Mouse (Mus musculus) E14TG2a.4 (cell line): ENCODE results near the gene Bmp2k.
"Not testable (repeated sequence)": the region's sequence is repeated elsewhere in the genome, so short reads cannot be mapped to it uniquely, and the experiment has no call there.

Source experiments
- H3K27me3 ChIP-seq: 2 replicates; pipeline ENCODE4 v1.6.1; 2014; ENCODE audit warnings: low read length, control low read depth; ENCODE audit not compliant: insufficient read depth
- H3K36me3 ChIP-seq: 2 replicates; pipeline ENCODE4 v1.6.1; 2014; ENCODE audit warnings: low read length, control low read depth; ENCODE audit not compliant: insufficient read depth
- H3K4me1 ChIP-seq: replicated peaks from 2 replicates; pipeline ENCODE4 v1.6.1; 2014; ENCODE audit warnings: low read depth, low read length, control low read depth
- H3K4me3 ChIP-seq: replicated peaks from 2 replicates; pipeline ENCODE4 v1.5.1; 2014; ENCODE audit warnings: mild to moderate bottlenecking, low read length
- H3K9me3 ChIP-seq: 2 replicates; pipeline ENCODE4 v1.6.1; 2014; ENCODE audit warnings: low read length, control low read depth
- CTCF ChIP-seq: conservative IDR thresholded peaks from 2 replicates; pipeline ENCODE4 v1.5.1; 2014; ENCODE audit warnings: low read length
- NANOG ChIP-seq: IDR thresholded peaks from 2 replicates; pipeline ENCODE4 v1.6.1; 2014; ENCODE audit warnings: borderline replicate concordance, low read length, mixed read lengths
- POU5F1 ChIP-seq: IDR thresholded peaks from 2 replicates; pipeline ENCODE4 v1.6.1; 2014; ENCODE audit warnings: low read length, borderline replicate concordance

Bmp2k gene

GRCm38 (mm10) chr5:97016842-97017577 lies 19.5 kb downstream of the Bmp2k start:
- Histone ChIP-seq H3K4me3 (no peak overlapping the region), H3K9me3 (peaks cover 12% of the 10 kb centered on the region), H3K27me3 (no peaks in the 10 kb centered on the region), H3K36me3 (no peaks in the 10 kb centered on the region), H3K4me1 (peaks cover 19% of the 10 kb centered on the region; the same call in 1 of the 2 replicates)
- no peak for TF ChIP-seq NANOG
- TF ChIP-seq POU5F1, result no peak
- no peak for TF ChIP-seq CTCF

- H3K27me3 ChIP-seq, result no peaks in the 10 kb centered on the region
- TF ChIP-seq CTCF, result no peak
- TF ChIP-seq POU5F1, result no peak
- H3K9me3 ChIP-seq, result peaks cover 12% of the 10 kb centered on the region
- no peaks in the 10 kb centered on the region for H3K4me1 ChIP-seq
- no peak overlapping the region for H3K4me3 ChIP-seq
- H3K36me3 ChIP-seq, result no peaks in the 10 kb centered on the region
These were observed 25.1 kb downstream of the Bmp2k start for GRCm38 (mm10) chr5:97022305-97023278.

DNA sequence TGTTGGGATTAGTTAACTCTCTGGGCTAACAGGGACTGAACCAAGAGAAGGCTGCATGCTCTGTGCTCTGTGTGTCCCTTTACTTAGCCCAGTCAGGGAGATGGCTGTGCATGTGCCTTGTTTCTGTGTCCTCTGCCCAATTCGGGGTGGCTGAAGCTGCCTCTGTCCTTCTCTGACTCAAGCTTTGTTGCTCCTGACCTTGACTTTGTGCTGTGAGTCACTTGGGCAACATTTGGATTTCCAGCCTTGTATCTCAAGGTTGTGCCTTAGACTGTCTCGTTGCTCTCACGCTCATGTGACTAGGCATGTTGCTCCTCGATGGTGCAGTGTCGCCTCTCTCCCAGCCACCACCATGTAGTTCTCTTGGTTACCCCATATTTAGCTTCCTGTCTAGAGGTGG lies 27.3 kb downstream of the Bmp2k start:
- no peaks in the 10 kb centered on the region for H3K9me3 ChIP-seq
- H3K4me3 ChIP-seq, result no peak overlapping the region
- no peaks in the 10 kb centered on the region for H3K27me3 ChIP-seq
- TF ChIP-seq NANOG, result no peak
- no peak for TF ChIP-seq POU5F1
- TF ChIP-seq CTCF, result no peak
- H3K36me3 ChIP-seq, result no peaks in the 10 kb centered on the region
- no peaks in the 10 kb centered on the region for H3K4me1 ChIP-seq

- Histone ChIP-seq H3K4me1 (no peaks in the 10 kb centered on the region), H3K4me3 (no peak overlapping the region), H3K27me3 (no peaks in the 10 kb centered on the region), H3K36me3 (no peaks in the 10 kb centered on the region), H3K9me3 (no peaks in the 10 kb centered on the region)
- TF ChIP-seq POU5F1 (no peak), CTCF (no peak), NANOG (no peak)
These were observed 28.2 kb downstream of the Bmp2k start for GRCm38 (mm10) chr5:97025650-97026049.

- no peaks in the 10 kb centered on the region for H3K4me1 ChIP-seq
- no peak overlapping the region for H3K4me3 ChIP-seq
- no peaks in the 10 kb centered on the region for H3K36me3 ChIP-seq
- H3K27me3 ChIP-seq, result no peaks in the 10 kb centered on the region
- no peaks in the 10 kb centered on the region for H3K9me3 ChIP-seq
- no peak for TF ChIP-seq POU5F1
- TF ChIP-seq NANOG, result no peak
- TF ChIP-seq CTCF, result no peak
These were observed 30.5 kb downstream of the Bmp2k start for GRCm38 (mm10) chr5:97028004-97028403.

- not testable (repeated sequence) for H3K4me3 ChIP-seq, H3K27me3 ChIP-seq, H3K36me3 ChIP-seq, H3K4me1 ChIP-seq, H3K9me3 ChIP-seq
These were observed 31.4 kb downstream of the Bmp2k start for GRCm38 (mm10) chr5:97028840-97029239.

GRCm38 (mm10) chr5:97031771-97032170 lies 34.3 kb downstream of the Bmp2k start:
- H3K27me3 ChIP-seq, result no peaks in the 10 kb centered on the region
- no peaks in the 10 kb centered on the region for H3K36me3 ChIP-seq
- no peaks in the 10 kb centered on the region for H3K4me1 ChIP-seq
- TF ChIP-seq POU5F1, result no peak
- TF ChIP-seq NANOG, result no peak
- TF ChIP-seq CTCF, result no peak
- no peaks in the 10 kb centered on the region for H3K9me3 ChIP-seq
- H3K4me3 ChIP-seq, result no peak overlapping the region

DNA sequence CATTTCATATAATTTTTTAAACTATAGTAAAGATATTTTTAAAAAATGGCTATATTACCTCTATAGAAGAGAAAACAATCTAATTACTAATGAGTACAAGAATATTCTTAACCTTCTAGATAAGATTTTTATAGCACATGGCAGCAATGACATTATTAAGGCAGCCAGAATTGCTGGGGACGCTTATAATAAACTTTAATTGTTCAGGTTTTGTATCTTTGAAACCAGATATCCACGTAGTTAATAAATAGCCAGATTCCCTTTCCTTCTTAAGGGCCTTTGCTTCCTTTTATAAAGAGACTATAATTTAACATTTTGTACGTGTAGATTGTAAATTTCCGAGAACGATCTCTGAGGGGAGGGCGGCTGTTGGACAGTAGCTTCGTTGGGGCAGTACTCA lies 47.8 kb downstream of the Bmp2k start:
- no peak overlapping the region for H3K4me3 ChIP-seq
- 0 out of 2 replicates have a peak, but pooled peaks cover 7% of the 10 kb centered on the region for H3K36me3 ChIP-seq
- H3K27me3 ChIP-seq, result no peaks in the 10 kb centered on the region
- H3K9me3 ChIP-seq, result no peaks in the 10 kb centered on the region
- no peaks in the 10 kb centered on the region for H3K4me1 ChIP-seq
- TF ChIP-seq CTCF, result no peak
- TF ChIP-seq POU5F1, result no peak
- TF ChIP-seq NANOG, result no peak

- no peak for TF ChIP-seq NANOG
- no peak for TF ChIP-seq CTCF
- no peak for TF ChIP-seq POU5F1
- Histone ChIP-seq H3K9me3 (no peaks in the 10 kb centered on the region), H3K4me3 (no peak overlapping the region), H3K4me1 (no peaks in the 10 kb centered on the region), H3K27me3 (no peaks in the 10 kb centered on the region), H3K36me3 (0 out of 2 replicates have a peak, but pooled peaks cover 7% of the 10 kb centered on the region)
These were observed 49.2 kb downstream of the Bmp2k start for GRCm38 (mm10) chr5:97046680-97047079.
